Mouse (Mus musculus): ENCODE measurements around the gene Nipa1.

Gene Nipa1

DNA sequence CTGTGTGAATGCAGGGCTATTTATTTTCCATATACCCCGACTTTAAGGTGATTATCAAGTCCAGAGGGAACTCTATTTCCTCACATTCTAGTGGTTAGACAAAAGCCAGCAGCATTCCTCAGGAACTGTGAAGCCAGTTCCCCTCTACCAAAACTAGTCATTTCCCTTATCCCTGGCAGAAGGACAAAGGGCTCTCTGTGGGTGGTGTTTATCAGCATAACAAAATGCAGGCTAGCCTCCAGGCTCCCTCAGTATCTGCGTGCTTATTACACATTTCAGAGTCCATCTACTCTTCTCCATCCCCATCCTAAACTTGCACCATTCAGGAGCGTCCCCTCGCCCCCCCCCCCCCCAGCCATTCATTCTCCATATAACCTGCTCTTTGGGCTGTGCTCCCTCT, 20.8 kb downstream of the Nipa1 start:
- no peak for DNase-seq

DNA sequence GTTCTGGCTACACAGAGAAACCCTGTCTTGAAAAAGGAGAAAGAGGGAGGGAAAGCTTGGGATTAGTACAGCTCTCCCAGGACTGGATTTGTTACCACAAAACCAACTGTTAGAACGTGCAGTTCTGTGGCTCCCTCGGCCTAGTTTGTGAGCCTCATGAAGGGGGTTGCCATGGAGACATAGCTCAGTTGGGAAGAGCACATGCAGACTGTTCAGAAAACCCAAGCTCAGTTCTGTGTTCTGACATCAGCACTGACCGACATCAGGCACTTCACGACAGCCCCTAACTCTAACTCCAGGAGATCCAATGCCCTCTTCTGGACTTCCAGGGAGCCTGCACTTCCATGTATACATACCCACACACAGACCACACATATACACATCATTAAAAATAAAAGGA, 24.7 kb downstream of the Nipa1 start:
- no peak for DNase-seq

DNA sequence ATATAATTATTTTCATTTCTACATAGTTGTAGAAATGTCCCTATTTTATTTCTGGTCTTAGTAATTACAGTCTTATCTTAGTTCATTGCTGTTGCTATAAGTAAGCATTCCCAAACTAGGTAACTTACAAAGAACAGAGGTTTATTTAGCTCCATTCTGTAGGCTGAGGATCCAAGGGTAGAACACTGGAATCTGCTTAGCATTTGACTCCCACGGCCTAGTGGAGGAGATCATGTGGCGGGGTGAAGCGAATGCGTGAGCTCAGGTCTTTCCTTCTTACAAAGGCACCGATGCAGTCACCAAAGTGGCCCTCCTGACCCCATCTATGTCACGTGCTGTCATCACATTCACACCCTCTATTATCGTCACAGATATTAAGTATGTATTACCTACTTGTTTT, 27.9 kb downstream of the Nipa1 start:
- DNase-seq: no peak

DNA sequence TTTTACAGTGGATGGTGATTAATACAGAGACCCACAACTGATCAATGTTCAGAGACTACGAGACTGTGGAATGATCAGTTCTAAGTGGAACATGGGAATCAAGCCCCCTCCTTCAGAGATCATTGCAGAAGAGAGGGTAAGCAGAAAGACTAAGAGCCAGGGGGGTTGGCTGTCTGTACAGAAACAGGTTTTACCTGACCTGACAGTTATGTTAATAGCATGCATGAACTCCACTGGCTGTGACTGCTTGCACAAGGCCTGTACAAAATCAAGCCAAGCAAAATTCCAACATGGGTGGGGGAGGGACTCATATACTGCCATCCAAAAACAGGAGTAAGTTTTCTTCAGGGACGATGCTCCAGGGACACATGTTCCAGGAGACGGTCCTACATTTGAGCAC, 28.6 kb downstream of the Nipa1 start:
- no peak for DNase-seq

DNA sequence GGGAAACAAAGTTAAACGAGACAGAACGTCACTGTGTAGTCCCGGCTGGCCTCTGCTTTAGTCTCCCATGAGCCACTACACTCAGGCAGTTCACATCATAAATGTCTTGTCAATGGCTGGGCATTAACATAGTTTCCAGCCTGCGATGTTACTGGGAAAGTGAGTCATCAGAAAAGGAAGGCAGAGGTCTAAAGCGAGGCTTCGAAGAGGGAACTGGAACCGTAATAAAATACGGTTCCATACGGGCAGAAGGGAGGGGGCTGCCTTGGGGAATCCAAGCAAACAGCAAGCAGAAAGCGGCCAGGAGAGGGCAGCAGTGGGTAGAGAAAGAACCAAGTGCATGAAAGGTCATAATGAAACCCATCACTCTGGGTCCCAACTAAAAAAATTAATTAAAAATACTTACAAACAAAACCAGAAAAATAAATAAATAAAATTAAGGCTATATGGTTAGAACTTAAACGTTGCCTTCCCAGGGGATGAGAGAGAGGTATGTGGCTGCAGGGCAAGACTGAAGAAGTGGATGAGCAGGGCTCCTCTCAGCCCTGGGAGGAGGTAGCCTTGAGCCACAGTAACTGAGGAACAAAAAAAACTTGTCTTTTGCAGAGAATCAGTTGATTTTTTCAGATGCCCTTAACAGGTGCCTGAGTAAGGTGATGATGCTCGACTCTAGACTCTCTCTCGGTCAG, 33.1 kb downstream of the Nipa1 start:
- peak; percentile 61 to 83 for DNase-seq

DNA sequence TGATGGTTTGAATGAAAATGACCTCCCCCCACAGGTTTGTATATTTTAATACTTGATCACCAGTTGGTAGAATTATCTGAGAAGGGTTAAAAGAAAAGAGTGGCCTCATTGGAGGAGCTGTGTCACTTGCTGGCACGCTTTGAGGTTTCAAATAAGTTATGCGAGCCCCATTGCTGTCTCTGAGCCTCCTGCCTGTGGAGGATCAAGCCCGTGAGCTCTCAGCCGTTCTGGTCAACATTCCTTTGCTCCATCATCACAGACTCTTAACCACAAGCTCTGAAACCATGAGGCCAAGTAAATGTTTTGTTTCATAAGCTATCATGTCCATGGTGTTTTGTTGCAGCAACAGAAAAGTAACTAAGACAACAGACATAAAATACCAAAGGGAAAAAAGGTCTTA, 35.0 kb downstream of the Nipa1 start:
- no peak for DNase-seq

DNA sequence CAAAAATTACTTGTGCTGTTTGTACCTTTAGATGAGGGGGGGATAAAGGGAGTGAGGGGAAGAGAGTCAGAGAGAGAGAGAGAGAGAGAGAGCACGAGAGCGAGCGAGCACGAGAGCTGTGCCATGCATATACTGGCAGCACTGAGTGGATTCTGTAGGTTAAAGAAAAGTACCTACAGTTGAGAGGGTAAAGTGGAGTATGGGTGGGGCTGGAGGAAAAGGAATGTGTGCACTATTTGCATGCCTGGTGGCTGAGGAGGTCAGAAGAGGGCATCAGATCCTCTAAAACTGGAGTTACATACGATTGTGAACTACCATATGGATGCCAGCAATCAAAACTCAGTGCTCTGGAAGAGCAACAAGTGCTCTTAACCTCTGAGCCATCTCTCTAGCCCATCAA, 36.6 kb downstream of the Nipa1 start:
- no peak for DNase-seq

DNA sequence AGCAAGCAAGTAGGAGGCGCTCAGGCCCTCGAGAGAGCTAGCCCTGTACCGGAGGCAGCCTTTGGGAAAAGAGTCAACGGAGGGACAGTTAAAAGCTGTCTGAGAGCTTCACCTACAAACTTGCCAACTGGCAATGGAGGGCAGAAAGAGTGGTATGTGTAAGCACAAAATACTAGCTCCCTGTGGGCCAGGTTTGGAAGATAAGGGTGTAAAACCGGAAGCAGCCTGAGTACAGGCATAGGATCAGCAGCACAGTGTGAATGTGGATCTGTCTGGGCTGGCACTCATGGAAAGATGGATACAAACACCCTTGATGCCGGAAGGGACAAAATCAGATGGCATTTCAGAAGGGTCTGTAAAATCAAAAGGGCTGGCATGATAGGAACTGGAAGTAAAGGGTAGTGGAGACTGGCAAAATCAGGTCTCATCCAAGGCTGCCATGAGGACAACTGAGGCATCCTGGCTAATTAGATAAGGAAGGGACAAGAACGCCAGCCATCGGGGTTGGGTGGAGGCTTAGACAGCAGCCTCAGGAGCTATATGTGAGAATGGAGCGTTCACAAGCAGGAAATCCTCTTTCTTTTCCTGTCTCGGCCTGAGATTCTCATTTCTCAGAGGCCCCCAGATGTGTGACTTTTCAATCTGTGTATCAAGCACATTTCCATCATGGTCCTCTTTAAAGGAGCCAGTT, 37.6 kb downstream of the Nipa1 start:
- DNase-seq: no peak

DNA sequence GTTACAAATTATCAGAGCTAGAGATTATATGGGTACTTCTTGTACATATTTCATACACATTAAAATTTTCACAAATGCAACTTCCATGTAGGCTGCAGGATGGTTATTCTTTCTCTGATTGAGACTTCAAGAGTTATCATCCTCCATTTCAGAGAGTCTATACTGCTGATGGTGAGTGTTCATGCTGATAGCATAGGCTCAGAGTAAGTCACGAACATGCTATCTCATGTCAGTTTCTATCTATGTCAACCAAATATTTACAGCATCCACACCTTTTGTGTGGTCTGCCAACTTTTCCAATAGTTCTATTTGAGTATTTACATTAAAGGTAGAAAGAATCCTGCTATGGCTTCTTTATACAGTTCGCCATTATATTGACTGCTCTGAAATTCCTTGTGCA, 38.2 kb downstream of the Nipa1 start:
- no peak for DNase-seq

DNA sequence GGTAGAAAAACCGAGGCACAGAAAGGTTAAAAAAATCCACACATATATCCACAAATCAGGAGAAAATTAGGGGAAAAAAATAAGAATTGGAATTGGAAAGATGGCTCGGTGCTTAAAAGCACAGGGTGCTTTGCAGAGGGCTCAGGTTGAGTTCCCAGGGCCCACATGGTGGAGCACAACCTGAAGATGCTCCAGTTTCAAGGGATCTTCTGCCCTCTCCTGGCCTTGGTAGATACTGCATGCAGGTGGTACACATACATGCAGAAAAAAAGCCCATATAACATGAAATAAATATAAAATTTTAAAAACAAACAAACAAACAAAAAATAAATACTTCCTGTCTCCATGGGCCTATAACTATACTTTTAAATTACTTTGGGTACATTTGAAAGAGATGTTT, 45.3 kb downstream of the Nipa1 start:
- DNase-seq: no peak

DNA sequence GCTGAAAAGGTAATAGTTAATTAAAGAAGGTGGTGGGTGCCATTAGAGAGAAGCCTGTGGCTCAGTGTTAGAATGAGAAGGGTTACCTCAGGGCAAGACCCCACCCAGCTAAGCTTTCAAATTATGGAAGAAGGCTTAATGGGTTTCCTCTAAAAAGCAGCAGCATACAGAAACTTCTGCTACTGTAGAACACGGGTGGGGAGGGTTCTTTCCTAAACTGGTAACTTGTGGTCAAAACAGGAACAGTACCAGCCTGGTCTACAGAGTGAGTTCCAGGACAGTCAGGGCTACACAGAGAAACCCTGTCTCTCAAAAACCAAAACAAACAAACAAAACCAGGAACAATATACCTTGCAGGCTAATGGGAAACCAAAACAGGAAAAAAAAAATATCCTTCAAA, 50.3 kb downstream of the Nipa1 start:
- no peak for DNase-seq

DNA sequence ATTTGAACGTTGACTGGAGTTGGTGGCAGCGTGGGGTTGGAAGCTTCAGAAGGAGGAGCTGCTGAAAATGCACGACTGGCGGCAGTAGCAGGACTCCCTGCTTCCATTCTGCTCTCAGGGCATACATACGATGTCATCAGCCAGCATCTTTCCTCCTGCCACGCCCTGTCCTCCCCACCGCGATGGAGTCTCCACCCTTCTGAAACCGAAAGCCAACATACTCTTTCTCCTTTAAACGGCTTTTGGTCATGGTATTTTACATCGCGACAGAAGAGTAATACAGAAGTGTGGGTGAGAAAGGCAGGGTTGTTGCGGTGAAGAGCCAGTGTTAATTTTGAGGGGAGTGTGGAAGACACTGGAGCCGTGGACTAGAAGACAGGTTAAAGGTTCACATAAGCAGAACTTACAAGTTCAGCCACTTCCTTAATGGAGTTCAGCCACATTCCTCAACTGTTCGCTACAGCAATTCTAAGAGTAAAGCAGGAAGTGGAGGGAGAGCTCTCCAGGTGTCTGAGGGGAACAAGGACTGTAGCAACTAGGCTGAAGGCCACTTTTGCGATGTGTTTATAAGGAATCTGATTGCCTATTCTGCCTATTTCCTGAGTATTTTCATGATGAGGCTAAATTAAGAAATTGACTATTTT, 51.4 kb downstream of the Nipa1 start:
- DNase-seq: peak; percentile 43 to 49

DNA sequence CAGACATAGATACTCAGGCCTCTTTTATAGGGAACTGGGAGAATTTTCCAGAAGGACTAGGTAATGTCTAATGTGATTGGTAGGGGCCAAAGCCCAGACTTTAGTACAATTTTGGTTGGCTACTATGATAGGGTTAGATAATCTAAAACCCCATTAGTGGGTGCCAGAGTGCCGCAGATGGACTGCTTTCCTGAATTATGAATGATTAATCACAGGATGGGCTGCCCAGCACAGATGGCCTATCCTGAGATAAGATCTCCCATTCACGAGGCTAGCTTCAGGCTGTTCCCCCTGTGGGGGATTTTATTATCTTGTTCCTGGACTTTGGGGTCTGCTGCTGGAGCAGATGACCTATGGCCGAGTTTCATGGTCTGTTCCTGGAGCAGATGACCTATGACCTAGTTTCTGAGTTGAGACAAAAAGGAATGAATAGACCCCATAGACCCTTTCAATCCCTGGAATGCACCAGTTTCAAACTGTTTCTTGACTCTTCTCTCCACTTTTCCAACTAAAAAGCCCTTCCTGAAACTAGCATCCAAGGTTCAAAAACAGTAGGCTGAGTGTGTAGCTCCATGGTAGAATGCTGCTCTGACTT, 52.8 kb downstream of the Nipa1 start:
- DNase-seq: no peak

DNA sequence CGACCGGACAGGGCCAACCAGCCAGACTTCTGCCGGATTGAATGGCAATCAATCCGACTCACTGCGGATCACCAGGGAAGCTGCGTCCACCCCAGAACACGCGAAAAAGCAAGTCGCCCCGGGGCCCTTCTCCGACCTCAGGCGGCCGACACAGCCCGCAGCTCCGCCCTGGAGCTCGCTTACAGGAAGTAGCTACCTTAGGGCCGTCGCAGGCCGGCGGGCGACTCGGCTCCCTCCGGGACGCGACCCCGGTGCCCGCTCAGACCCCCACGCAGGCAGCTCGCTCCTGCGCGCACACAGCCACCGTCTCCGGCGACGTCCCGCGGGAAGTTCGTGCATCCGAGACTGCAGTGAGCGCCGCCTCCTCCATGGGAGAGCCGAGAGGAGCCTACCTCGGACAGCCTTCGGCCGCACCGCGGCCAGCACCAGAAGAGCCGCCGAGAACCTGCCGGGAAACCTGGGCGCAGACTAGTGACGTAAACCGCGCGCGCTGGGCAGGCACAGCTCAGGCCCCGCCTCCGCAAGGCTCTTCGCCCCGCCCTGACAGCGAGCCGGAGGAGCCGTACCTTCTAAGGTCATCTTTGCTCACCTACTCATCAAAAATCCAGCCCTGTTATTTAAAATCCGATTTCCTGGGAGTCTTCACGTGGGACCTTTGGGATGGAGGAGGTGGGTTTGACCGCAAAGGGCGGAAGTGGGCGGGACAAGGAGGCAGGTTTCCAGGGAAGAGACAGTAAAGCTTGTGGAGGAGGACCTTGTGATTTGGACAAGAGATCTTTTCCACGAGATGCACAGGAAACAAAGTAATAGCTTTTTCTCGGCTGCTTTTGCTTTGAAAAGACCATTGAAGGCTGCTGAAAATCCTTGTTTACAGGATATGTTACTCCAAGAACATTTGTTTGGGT, 57.5 kb downstream of the Nipa1 start, which contains the start of gene Nipa2:
TSS of gene Nipa2 (minus strand) at position 473 of the 905 bp plus-strand sequence.
- DNase-seq: peak; percentile 95 to 96

DNA sequence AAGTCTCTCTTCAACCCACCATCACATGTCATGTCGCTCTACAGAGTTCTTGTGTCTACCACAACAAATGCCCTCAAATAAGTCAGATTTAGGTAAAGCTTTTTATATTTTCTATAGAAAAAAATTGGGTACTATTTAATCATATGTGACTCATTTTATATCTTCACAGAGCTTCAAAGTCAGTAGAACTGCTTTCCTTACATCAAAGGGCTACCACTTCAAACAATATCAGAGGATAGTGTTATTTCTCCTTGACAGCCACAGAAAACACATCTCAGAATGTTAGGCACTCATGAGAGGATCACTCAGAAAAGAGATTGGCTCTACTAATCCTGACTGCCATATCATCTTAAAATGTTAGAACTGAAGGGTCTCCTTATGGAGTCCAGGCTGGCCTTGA, 59.2 kb downstream of the Nipa1 start:
- no peak for DNase-seq

DNA sequence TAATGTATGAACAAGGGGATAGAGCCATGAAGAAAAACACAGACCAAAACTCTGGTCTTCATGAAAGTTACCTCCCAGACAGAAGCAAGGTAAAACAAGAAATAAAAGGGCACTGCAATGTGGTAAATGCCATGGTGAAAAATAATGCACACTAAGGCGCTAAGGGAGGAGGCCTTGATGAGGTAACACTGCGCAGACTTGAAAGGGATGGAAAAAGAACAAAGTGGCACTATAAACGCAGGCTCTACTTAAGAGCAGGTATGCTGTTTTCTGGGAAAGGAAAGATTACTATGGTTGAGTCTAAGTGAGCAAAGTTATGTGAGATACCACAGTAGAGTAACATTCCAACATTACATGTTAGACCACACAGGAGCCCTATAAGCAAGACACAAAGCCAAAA, 60.0 kb downstream of the Nipa1 start:
- no peak for DNase-seq

DNA sequence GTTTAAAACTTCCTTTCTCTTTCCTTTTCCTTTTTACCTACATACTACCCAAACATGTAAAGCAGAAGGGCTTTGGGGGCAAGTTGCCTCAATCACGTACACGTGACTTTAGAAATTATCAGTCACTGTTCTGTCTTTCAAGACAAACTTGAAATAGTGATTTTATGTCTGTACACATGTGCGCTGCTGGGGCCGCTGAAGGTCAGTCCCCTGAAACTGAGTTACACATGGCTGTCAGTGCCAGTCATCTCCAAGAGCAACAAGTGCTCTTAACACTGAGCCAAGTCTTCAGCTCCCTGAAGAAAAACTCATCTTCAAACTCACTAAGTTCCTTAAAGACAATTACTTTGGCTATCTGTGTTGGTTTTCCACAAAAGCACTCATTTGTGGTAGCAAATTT, 61.8 kb downstream of the Nipa1 start:
- DNase-seq: no peak

DNA sequence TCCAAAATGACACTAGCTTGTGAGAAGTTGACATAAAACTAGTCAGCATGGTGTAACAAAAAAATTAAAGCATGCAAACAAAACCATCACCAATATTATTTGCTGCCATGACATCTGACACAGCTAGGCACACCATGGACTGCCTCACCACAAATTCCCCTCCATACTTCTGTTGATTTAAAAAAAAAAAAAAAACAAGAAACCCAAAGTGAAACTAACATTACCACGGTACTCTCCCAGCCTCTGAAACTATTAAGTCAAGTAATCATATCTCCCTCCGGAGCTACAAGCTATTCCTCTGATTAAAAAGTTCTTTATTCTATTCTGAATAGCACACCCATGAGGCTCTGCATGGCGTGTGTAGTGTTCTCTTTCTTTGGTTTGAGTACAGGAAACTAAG, 62.6 kb downstream of the Nipa1 start:
- DNase-seq: no peak

DNA sequence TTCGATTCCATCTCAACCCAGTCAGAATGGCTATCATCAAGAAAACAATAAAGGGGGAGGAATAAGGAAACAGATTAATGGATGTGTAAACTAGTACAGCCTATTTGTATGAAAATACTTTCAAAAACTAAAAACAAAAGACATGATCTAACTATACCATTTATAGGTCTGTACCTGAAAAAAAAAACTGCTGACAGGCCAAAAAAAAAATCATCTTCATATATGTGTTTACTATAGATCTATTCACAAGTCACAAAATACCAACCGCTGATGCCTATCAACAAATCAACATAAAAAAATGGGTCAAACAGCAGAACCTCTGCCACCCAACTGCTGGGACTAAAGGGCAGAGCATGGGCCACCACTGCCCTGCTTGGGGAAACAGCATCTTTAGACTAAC, 63.7 kb downstream of the Nipa1 start:
- no peak for DNase-seq

DNA sequence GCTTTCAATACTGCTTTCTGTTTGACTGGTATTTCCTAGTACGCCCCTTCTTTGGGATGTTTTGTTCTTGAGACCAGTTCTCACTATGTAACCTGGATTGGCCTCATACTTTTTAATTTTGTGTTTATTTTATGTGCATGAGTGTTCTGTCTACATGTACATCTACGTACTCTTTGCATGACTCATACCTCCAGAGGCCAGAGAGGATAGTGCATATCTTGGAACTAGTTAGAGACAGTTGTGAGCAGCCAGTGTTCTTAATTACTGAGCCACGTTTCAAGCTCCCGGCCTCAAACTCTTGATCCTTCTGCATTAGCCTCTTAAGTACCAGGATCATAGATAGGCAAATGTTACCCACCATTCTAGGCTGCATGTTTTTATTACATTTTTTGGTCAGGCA, 81.4 kb downstream of the Nipa1 start:
- no peak for DNase-seq

DNA sequence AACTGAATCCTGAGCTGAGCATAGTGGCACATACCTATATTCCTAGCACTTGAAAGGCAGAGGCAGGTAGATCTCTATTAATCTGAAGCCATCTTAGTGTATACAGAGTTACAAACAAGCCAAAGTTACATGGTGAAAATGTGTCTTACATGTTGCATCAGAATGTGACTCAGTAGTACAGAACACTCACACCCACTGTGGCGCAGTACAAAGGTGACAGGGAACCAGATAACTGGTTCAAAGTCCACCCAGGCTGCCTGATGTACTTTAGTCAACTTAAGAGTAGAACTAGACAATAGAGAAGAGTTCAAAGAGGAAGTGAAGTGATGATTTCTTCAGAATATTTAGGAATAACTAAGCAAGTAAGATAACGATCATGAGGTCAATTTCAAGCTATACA, 84.7 kb downstream of the Nipa1 start:
- no peak for DNase-seq

DNA sequence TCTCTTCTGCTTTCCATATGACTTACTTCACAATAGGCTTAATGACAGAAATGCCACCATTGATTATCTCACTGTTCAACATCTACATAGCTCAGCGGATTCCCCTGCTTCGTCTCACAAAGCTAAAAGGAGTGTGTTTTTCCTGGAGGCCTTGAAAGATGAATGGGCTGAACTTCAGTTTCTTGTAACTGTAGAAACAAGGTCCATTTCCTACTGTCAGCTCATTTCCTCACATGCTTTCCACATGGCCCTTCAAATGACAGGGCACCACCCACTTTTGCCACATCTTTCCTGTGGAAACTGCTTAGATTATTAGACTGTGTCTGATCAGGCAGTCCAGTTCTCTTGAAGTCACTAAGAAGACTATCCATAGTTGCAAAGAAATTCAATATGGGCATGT, 91.1 kb downstream of the Nipa1 start:
- DNase-seq: no peak

Data from lung, postnatal 4 days (tissue).